Mouse (Mus musculus): ENCODE data around the gene Tchh. TPM values are rescaled to one million over a fixed set of nuclear protein-coding genes. Genes with fewer than 3 reads are reported as not detected.
"Not testable (repeated sequence)": the region's sequence is repeated elsewhere in the genome, so short reads cannot be mapped to it uniquely, and the experiment has no call there.

Gene Tchh
- 0.30 and 0.63 TPM in 2 replicates for polyA plus RNA-seq (2016; fragmentation: Nextera tagmentation; extraction: Ambion mirVana)

DNA sequence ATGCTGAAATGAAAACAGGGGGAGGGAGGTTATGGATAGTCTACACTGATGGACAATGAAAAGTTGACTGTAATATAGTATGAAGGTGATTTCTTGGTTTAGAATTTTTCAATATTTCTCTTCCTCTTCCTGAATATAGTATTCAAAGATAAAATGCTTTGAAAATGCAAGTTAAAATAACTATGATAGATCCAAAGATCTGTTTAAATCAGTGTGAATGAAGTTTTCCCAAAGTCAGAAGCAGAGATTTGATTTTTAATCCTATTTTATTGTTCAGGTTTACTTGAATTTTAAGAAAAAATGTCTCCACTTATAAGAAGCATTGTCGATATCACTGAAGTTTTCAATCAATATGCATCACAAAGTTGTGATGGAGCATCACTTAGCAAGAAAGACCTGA is at the start of gene Tchh:
Tchh (plus strand) TSS at position 301 of the 400 bp plus-strand sequence.
- WGBS = 88% methylated on average over 1 of the region's 1 CpGs
- peaks cover 65% of the 10 kb centered on the region for H3K27me3 ChIP-seq (ENCODE audit: low read depth, poor library complexity, severe bottlenecking)

DNA sequence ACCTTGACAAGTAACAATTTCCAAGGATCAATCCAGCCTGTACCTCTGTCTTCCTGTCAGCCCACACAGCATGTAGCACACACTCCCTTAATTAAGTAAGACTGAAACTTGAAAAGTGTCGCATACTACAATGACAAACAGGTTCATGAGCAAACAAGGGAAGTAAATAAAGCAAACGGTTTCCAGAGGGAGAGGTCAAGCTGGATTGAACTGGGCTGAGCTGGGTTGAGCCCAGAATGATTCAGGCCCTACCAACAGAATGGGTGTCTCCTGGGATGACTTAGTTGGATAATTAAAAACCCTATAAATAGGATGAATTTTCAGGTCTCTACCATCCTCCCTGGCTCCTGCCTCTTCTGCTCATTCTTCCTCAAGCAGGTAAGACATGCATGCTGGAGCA is 48.8 kb upstream of the Tchh start, which contains the start of gene Rptn:
Rptn (plus strand) TSS at position 334 of the 400 bp plus-strand sequence.
- 76% methylated on average over 2 of the region's 2 CpGs for WGBS
- Histone ChIP-seq H3K27me3 (ENCODE audit: low read depth, poor library complexity, severe bottlenecking) (no peaks in the 10 kb centered on the region), H3K4me1 (no peaks in the 10 kb centered on the region), H3K9me3 (replicated peaks) (no peaks in the 10 kb centered on the region), H3K36me3 (no peaks in the 10 kb centered on the region), H3K27ac (replicated peaks) (no peak within 1 kb of the TSS), H3K4me3 (no peak within 1 kb of the TSS)
- no peak for DNase-seq (ENCODE audit: low spot score)

More for the DNA sequence above, at the start of gene Tchh:
- H3K9me3 ChIP-seq (replicated peaks) = no peaks in the 10 kb centered on the region
- no peak within 1 kb of the TSS for H3K27ac ChIP-seq (replicated peaks)
- peaks cover 30% of the 10 kb centered on the region for H3K4me1 ChIP-seq
- H3K36me3 ChIP-seq = no peaks in the 10 kb centered on the region
- H3K4me3 ChIP-seq = peak within 1 kb of the TSS; percentile 66; the same call in 1 of the 2 replicates
- DNase-seq (ENCODE audit: low spot score) = no peak

DNA sequence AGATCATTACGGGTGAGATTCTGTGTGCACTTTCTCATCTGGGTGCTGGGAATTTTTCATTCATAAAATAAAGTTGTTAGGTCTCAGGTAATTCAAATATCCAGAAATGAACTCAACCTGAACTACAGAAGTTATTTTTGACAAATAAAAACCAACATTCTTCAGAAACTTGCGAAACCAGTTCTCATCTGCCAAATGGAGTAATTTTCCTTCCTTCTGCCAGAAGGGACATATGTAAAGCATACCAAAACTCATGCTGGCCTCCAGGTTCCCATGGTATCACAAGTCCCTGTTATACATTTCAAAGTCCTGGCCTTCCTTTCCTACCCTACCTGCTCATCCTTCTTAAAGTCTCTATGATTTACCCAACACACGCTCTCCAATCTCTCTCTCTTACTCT is 38.2 kb upstream of the Tchh start:
- no peaks in the 10 kb centered on the region for H3K4me1 ChIP-seq
- no peak for DNase-seq (ENCODE audit: low spot score)
- no peak overlapping the region for H3K4me3 ChIP-seq
- H3K27ac ChIP-seq (replicated peaks) = no peak overlapping the region
- over 99% methylated on average over 3 of the region's 3 CpGs for WGBS
- H3K9me3 ChIP-seq (replicated peaks) = no peaks in the 10 kb centered on the region
- no peaks in the 10 kb centered on the region for H3K36me3 ChIP-seq
- no peaks in the 10 kb centered on the region for H3K27me3 ChIP-seq (ENCODE audit: low read depth, poor library complexity, severe bottlenecking)

DNA sequence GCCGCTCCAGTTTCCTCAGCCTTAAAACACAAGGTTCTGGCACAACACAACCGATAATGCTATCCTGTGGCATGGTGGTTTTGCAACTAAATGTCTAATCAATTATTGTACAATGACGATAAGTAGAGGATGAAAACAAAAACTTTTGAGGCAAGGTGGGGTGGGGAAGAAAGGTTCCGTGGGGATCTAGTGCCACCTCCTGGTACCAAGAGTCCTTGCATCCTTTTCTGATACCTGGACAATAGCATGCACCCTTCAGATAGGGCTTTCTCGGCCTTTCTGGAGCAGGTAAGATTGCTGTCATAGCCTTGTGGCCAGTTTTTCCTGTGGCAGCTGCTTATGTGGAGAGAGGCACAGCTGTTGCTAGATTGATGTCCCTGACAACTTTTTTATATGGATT is 35.1 kb upstream of the Tchh start:
- H3K27ac ChIP-seq (replicated peaks) = no peak overlapping the region
- peaks cover 3% of the 10 kb centered on the region; the same call in 1 of the 2 replicates for H3K4me1 ChIP-seq
- 38% methylated on average over 5 of the region's 5 CpGs for WGBS
- H3K36me3 ChIP-seq = no peaks in the 10 kb centered on the region
- no peaks in the 10 kb centered on the region for H3K27me3 ChIP-seq (ENCODE audit: low read depth, poor library complexity, severe bottlenecking)
- H3K9me3 ChIP-seq (replicated peaks) = no peaks in the 10 kb centered on the region
- no peak overlapping the region for H3K4me3 ChIP-seq
- DNase-seq (ENCODE audit: low spot score) = peak; percentile 19

DNA sequence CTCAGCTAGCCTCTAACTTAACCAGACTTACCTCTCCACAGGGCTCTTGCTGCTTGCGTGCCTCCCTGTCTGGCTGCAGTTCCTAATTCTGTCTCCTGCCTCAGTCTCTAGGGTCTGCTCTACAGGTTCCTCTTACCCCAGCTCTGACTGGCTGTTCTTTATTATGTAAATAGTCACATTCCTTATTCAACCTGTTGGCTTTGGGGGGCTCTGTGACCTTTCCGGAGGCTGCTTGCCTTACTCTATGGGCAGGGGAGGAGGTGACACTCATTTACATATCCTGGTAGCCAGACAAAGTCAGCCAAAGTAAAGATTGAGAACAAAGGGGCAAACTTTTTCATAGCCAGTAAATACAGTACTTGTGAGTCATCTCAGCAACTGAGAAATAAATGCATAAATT is 30.2 kb upstream of the Tchh start:
- DNase-seq (ENCODE audit: low spot score) = no peak
- Histone ChIP-seq H3K4me3 (no peak overlapping the region), H3K9me3 (replicated peaks) (no peaks in the 10 kb centered on the region), H3K27me3 (ENCODE audit: low read depth, poor library complexity, severe bottlenecking) (no peaks in the 10 kb centered on the region), H3K27ac (replicated peaks) (no peak overlapping the region), H3K4me1 (peaks cover 4% of the 10 kb centered on the region; the same call in 1 of the 2 replicates), H3K36me3 (no peaks in the 10 kb centered on the region)
- WGBS = 12% methylated on average over 2 of the region's 2 CpGs

DNA sequence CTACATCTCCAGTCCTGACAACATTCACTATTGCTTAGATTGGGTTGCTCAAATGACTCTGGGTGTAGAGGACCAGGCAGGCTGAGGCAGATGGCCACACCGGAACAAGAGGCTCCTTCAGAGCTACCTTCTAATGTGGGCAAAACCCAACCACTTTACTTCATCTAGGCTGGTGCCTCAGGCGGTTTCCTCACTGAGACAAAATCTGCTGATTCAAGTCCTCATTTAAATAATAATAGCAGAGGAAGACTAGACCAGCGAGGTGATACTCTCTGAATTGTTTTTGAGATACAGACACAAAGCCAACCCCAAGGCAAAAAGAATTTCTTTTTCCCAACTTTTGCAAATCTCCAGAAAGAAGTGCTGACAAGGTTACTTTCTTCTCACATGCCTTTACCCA is 10.5 kb upstream of the Tchh start:
- no peak overlapping the region for H3K27ac ChIP-seq (replicated peaks)
- H3K4me1 ChIP-seq = no peaks in the 10 kb centered on the region
- WGBS = 47% methylated on average over 3 of the region's 3 CpGs
- no peak overlapping the region for H3K4me3 ChIP-seq
- H3K9me3 ChIP-seq (replicated peaks) = no peaks in the 10 kb centered on the region
- no peak for DNase-seq (ENCODE audit: low spot score)
- no peaks in the 10 kb centered on the region for H3K27me3 ChIP-seq (ENCODE audit: low read depth, poor library complexity, severe bottlenecking)
- H3K36me3 ChIP-seq = no peaks in the 10 kb centered on the region

DNA sequence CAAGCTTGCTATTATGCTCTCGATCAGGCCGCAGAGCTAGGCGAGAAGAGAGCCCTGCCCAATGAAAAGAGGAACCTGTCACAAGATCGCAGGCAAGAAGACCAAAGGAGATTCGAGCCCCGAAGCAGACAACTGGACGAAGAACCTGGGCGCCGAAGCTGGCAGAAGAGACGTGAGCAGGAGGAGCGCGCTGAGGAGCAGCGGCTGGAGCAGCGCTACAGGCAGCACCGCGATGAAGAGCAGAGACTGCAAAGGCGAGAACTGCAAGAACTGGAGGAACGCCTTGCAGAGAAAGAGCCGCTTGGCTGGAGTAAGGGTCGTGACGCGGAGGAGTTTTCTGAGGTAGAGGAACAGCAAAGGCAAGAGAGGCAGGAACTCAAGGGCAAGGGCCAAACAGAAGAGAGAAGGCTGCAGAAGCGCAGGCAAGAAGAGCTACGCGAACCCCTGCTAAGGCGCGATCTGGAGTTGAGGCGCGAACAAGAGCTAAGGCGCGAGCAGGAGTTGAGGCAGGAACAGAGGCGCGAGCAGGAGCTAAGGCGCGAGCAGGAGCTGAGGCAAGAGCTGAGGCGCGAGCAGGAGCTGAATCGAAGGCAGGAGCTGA is 1.5 kb downstream of the Tchh start:
- no peaks in the 10 kb centered on the region for H3K36me3 ChIP-seq
- peaks cover 40% of the 10 kb centered on the region for H3K4me1 ChIP-seq
- no peaks in the 10 kb centered on the region for H3K9me3 ChIP-seq (replicated peaks)
- peak overlapping the region; percentile 66 for H3K4me3 ChIP-seq
- no peak overlapping the region; the same call in 1 of the 2 replicates for H3K27ac ChIP-seq (replicated peaks)
- peaks cover 81% of the 10 kb centered on the region for H3K27me3 ChIP-seq (ENCODE audit: low read depth, poor library complexity, severe bottlenecking)
- under 1% methylated on average over 38 of the region's 38 CpGs for WGBS
- peak; percentile 72 for DNase-seq (ENCODE audit: low spot score)

DNA sequence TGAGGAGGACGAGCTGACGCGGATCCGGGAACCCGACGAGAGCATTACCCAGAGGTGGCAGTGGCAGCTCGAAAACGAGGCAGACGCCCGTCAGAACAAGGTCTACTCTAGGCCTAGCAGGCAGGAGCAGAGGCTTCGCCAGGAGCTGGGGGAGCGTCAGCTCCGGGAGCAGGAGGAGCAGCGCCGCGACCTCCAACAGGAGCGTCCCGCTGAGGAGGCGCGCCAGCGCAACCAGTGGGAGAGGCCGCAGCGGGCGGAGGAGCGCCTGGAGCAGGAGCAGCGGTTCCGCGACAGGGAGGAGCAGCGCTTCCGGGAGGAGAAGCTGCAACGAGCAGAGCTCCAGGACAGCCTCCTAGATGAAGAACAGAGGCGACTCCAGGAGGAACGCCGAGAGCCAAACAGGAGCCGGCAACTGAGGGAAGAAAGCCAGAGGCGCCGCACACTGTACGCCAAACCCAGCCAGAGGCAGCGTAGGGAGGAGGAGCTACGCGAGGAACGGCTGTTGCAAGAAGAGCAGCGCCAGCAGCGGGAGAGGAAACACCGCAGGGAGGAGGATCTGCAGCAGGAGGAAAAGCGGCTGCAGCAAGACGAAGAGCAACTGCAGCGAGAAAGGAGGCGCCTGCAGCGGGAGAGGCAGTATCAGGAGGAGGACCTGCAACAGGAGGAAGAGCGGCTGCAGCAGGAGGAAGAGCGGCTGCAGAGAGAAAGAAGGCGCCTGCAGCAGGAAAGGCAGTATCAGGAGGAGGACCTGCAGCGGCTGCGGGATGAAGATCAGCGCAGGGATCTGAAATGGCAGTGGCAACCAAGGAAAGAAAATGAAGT is 2.4 kb downstream of the Tchh start:
- peak overlapping the region; percentile 66 for H3K4me3 ChIP-seq
- peak overlapping the region; percentile 78 for H3K27ac ChIP-seq (replicated peaks)
- DNase-seq (ENCODE audit: low spot score) = peak; percentile 86
- H3K4me1 ChIP-seq = peaks cover 40% of the 10 kb centered on the region
- no peaks in the 10 kb centered on the region for H3K9me3 ChIP-seq (replicated peaks)
- peaks cover 90% of the 10 kb centered on the region for H3K27me3 ChIP-seq (ENCODE audit: low read depth, poor library complexity, severe bottlenecking)
- WGBS = under 1% methylated on average over 56 of the region's 56 CpGs
- no peaks in the 10 kb centered on the region for H3K36me3 ChIP-seq

DNA sequence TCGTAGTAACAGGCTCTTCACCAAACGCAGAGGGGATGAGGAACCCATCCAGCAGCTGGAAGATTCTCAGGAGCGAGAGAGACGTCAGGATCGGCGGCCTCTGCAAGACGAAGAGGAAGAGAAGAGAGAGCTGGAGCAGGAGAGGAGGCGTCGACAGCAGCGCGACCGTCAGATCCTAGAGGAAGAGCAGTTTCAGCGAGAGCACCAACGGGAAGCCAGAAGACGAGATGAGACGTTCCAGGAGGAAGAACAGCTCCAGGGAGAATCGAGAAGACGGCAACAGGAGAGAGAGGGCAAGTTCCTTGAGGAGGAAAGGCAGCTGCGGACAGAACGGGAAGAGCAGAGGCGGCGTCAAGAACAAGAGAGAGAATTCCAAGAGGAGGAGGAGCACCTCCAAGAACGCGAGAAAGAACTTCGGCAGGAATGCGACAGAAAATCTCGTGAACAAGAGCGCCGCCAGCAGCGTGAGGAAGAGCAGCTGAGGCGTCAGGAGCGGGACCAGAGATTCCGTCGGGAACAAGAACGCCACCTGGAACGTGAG is 3.1 kb downstream of the Tchh start:
- under 1% methylated on average over 36 of the region's 36 CpGs for WGBS

DNA sequence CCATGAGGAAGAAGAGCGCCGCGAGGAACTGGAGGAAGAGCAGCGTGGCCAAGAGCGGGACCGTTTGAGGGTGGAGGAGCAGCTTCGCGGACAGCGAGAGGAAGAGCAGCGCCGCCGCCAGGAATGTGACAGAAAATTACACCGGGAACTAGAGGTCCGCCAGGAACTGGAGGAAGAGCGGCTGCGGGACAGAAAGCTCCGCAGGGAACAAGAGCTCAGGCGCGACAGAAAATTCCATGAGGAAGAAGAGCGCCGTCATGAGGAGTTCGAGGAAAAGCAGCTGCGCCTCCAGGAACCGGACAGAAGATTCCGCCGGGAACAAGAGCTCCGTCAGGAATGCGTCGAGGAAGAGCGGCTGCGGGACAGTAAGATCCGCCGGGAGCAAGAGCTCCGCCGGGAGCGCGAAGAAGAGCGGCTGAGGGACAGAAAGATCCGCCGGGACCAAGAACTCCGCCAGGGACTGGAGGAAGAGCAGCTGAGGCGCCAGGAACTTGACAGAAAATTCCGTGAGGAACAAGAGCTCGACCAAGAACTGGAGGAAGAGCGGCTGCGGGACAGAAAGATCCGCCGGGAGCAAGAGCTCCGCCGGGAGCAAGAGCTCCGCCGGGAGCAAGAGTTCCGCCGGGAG is 4.1 kb downstream of the Tchh start:
- H3K36me3 ChIP-seq = no peaks in the 10 kb centered on the region
- WGBS = 2% methylated on average over 54 of the region's 54 CpGs
- peaks cover 40% of the 10 kb centered on the region for H3K4me1 ChIP-seq
- H3K27me3 ChIP-seq (ENCODE audit: low read depth, poor library complexity, severe bottlenecking) = peaks cover 92% of the 10 kb centered on the region
- no peak overlapping the region; the same call in 1 of the 2 replicates for H3K27ac ChIP-seq (replicated peaks)
- peak overlapping the region; percentile 66 for H3K4me3 ChIP-seq
- DNase-seq (ENCODE audit: low spot score) = peak; percentile 73
- no peaks in the 10 kb centered on the region for H3K9me3 ChIP-seq (replicated peaks)

More for the DNA sequence above, 3.1 kb downstream of the Tchh start:
- Histone ChIP-seq H3K4me1 (peaks cover 40% of the 10 kb centered on the region), H3K27me3 (ENCODE audit: low read depth, poor library complexity, severe bottlenecking) (peaks cover 93% of the 10 kb centered on the region), H3K27ac (replicated peaks) (peak overlapping the region; percentile 78; the same call in 1 of the 2 replicates), H3K9me3 (replicated peaks) (no peaks in the 10 kb centered on the region), H3K36me3 (no peaks in the 10 kb centered on the region), H3K4me3 (peak overlapping the region; percentile 66)
- DNase-seq (ENCODE audit: low spot score) = peak; percentile 66

GRCm38 (mm10) chr3:93446756-93447137 is 4.6 kb downstream of the Tchh start:
- not testable (repeated sequence) for H3K27ac ChIP-seq (replicated peaks); H3K9me3 ChIP-seq (replicated peaks); H3K36me3 ChIP-seq
- peak; percentile 63 for DNase-seq (ENCODE audit: low spot score)
- WGBS = under 1% methylated on average over 32 of the region's 32 CpGs
- Histone ChIP-seq H3K27me3 (ENCODE audit: low read depth, poor library complexity, severe bottlenecking) (peaks cover 88% of the 10 kb centered on the region), H3K4me1 (peaks cover 40% of the 10 kb centered on the region), H3K4me3 (peak overlapping the region; percentile 66)

GRCm38 (mm10) chr3:93447138-93447841 is 5.2 kb downstream of the Tchh start:
- Histone ChIP-seq H3K27me3 (ENCODE audit: low read depth, poor library complexity, severe bottlenecking) (peaks cover 82% of the 10 kb centered on the region), H3K4me1 (peaks cover 40% of the 10 kb centered on the region)

More at GRCm38 (mm10) chr3:93447138-93447841, 5.2 kb downstream of the Tchh start:
- no peaks in the 10 kb centered on the region for H3K36me3 ChIP-seq
- DNase-seq (ENCODE audit: low spot score) = peak; percentile 79
- no peaks in the 10 kb centered on the region for H3K9me3 ChIP-seq (replicated peaks)
- under 1% methylated on average over 59 of the region's 59 CpGs for WGBS
- H3K4me3 ChIP-seq = peak overlapping the region; percentile 66
- H3K27ac ChIP-seq (replicated peaks) = 0 out of 2 replicates have a peak overlapping the region, but pooled peaks have one; percentile 49
